Mouse (Mus musculus) CH12.LX (cell line): Measurements from ENCODE around the gene Zfp286. TPM values are rescaled to one million over a fixed set of nuclear protein-coding genes. Genes with fewer than 3 reads are reported as not detected.

Source experiments
- DNase-seq: peaks from one replicate; pipeline ENCODE4 v3.0.0-alpha.2; 2013; ENCODE audit errors: extremely low read depth
- H3K27ac ChIP-seq: 2 replicates; pipeline ENCODE4 v1.5.1; 2012; ENCODE audit warnings: low read depth, mild to moderate bottlenecking, control low read depth, moderate library complexity; ENCODE audit not compliant: insufficient read depth
- H3K27me3 ChIP-seq: replicated peaks from 2 replicates; pipeline ENCODE3; 2012; ENCODE audit warnings: inconsistent platforms
- H3K36me3 ChIP-seq, 2 experiments: replicated peaks in 1 of 2; 2 replicates each; pipeline versions ENCODE3 to v1.6.1; 2012; ENCODE audit warnings: inconsistent platforms in 1 of 2, low read length in 1 of 2, mild to moderate bottlenecking in 1 of 2, mixed read lengths in 1 of 2, moderate library complexity in 1 of 2; ENCODE audit not compliant: control insufficient read depth in 1 of 2, insufficient read depth in 1 of 2
- H3K4me1 ChIP-seq, 2 experiments: 2 replicates each; pipeline ENCODE4 v1.6.1; 2012; ENCODE audit warnings: inconsistent platforms in 1 of 2, moderate library complexity in 1 of 2; ENCODE audit not compliant: insufficient read depth in 2 of 2, control insufficient read depth in 1 of 2
- H3K4me2 ChIP-seq: 2 replicates; pipeline ENCODE4 v1.6.1; 2012; ENCODE audit warnings: low read depth, mild to moderate bottlenecking, control low read depth; ENCODE audit not compliant: poor library complexity, insufficient read depth, severe bottlenecking
- H3K4me3 ChIP-seq, 3 experiments: fragments of 150-350 bp in 1 of 3; sonication (generic) in 1 of 3; replicated peaks in 1 of 3; 2 replicates each; pipeline versions ENCODE3 to v1.5.1; 2011 to 2012; ENCODE audit warnings: low read depth in 2 of 3, low read length in 2 of 3, mild to moderate bottlenecking in 2 of 3, moderate library complexity in 2 of 3, control low read depth in 1 of 3, improper control_type of control experiment in 1 of 3, inconsistent platforms in 1 of 3, mixed read lengths in 1 of 3; ENCODE audit not compliant: poor library complexity in 1 of 3
- H3K79me2 ChIP-seq: replicated peaks from 2 replicates; pipeline ENCODE4 v1.6.1; 2012; ENCODE audit warnings: mild to moderate bottlenecking, moderate library complexity; ENCODE audit not compliant: control insufficient read depth, poor library complexity, insufficient read depth, severe bottlenecking; ENCODE audit errors: extremely low read depth
- H3K9ac ChIP-seq: 2 replicates; pipeline ENCODE4 v1.6.1; 2012; ENCODE audit warnings: low read depth, mild to moderate bottlenecking, control low read depth, moderate library complexity; ENCODE audit not compliant: insufficient read depth
- H3K9me3 ChIP-seq: replicated peaks from 2 replicates; pipeline ENCODE3; 2012; ENCODE audit warnings: low read length, inconsistent platforms, mixed read lengths
- BHLHE40 ChIP-seq: IDR thresholded peaks from 2 replicates; pipeline ENCODE4 v1.6.1; 2011; ENCODE audit warnings: mild to moderate bottlenecking, low read depth, low read length, improper control_type of control experiment
- CTCF ChIP-seq, 2 experiments: IDR thresholded peaks in 1 of 2; conservative IDR thresholded peaks in 1 of 2; 2 replicates each; pipeline ENCODE4 v1.5.1; 2011 to 2012; ENCODE audit warnings: low read depth in 2 of 2, low read length in 2 of 2, improper control_type of control experiment in 1 of 2, inconsistent platforms in 1 of 2, mild to moderate bottlenecking in 1 of 2, moderate library complexity in 1 of 2
- GABPA ChIP-seq: IDR thresholded peaks from 2 replicates; pipeline ENCODE4 v1.6.1; 2012; ENCODE audit warnings: low read depth, low read length, improper control_type of control experiment, inconsistent platforms; ENCODE audit not compliant: insufficient replicate concordance
- HCFC1 ChIP-seq: IDR thresholded peaks from 2 replicates; pipeline ENCODE4 v1.6.1; 2012; ENCODE audit warnings: low read depth, mild to moderate bottlenecking, inconsistent platforms, low read length, improper control_type of control experiment
- KAT2A ChIP-seq: IDR thresholded peaks from 2 replicates; pipeline ENCODE4 v1.6.1; 2012; ENCODE audit warnings: low read length, improper control_type of control experiment, inconsistent platforms; ENCODE audit not compliant: insufficient replicate concordance
- MAX ChIP-seq: IDR thresholded peaks from 2 replicates; pipeline ENCODE4 v1.6.1; 2011; ENCODE audit warnings: low read length, improper control_type of control experiment
- MAZ ChIP-seq: IDR thresholded peaks from 2 replicates; pipeline ENCODE4 v1.6.1; 2012; ENCODE audit warnings: low read depth, mild to moderate bottlenecking, inconsistent platforms, low read length, improper control_type of control experiment, moderate library complexity
- MYC ChIP-seq: IDR thresholded peaks from 2 replicates; pipeline ENCODE4 v1.6.1; 2011; ENCODE audit warnings: low read depth, mild to moderate bottlenecking, improper control_type of control experiment, low read length
- NELFE ChIP-seq: IDR thresholded peaks from 2 replicates; pipeline ENCODE4 v1.6.1; 2011; ENCODE audit warnings: low read depth, low read length, improper control_type of control experiment
- PAX5 ChIP-seq: IDR thresholded peaks from 2 replicates; pipeline ENCODE4 v1.6.1; 2012; ENCODE audit warnings: low read length, inconsistent platforms, mixed read lengths
- RCOR1 ChIP-seq: conservative IDR thresholded peaks from 2 replicates; pipeline ENCODE4 v1.6.1; 2012; ENCODE audit warnings: low read depth, mild to moderate bottlenecking, inconsistent platforms, low read length, improper control_type of control experiment
- SIN3A ChIP-seq: IDR thresholded peaks from 2 replicates; pipeline ENCODE4 v1.6.1; 2012; ENCODE audit warnings: low read length, improper control_type of control experiment, inconsistent platforms
- SMC3 ChIP-seq: IDR thresholded peaks from 2 replicates; pipeline ENCODE4 v1.6.1; 2011; ENCODE audit warnings: low read depth, low read length, improper control_type of control experiment
- TCF12 ChIP-seq: IDR thresholded peaks from 2 replicates; pipeline ENCODE4 v1.6.1; 2014; ENCODE audit warnings: low read depth, mild to moderate bottlenecking, inconsistent platforms, low read length, improper control_type of control experiment
- USF2 ChIP-seq: conservative IDR thresholded peaks from 2 replicates; pipeline ENCODE4 v1.6.1; 2011; ENCODE audit warnings: low read depth, low read length, improper control_type of control experiment
- ZC3H11A ChIP-seq: IDR thresholded peaks from 2 replicates; pipeline ENCODE4 v1.6.1; 2012; ENCODE audit warnings: low read depth, mild to moderate bottlenecking, inconsistent platforms, low read length, improper control_type of control experiment
- ZKSCAN1 ChIP-seq: IDR thresholded peaks from 2 replicates; pipeline ENCODE4 v1.6.1; 2012; ENCODE audit warnings: low read depth, inconsistent platforms, low read length, improper control_type of control experiment, borderline replicate concordance
- dilution Hi-C: fragments of 300-500 bp; cut with MboI; formaldehyde crosslinking; loops from 2 replicates; pipeline ENCODE4 v1.14.3; 2020; ENCODE audit warnings: low sequenced_read_pairs; ENCODE audit not compliant: extremely low pct_unique_long_range_greater_than_20kb, extremely low pct_ligation_motif_present
- in situ Hi-C: fragments of 300-500 bp; cut with MboI; formaldehyde crosslinking; loops from 3 replicates; pipeline ENCODE4 v1.14.3; 2019; ENCODE audit warnings: low sequenced_read_pairs, low pct_ligation_motif_present, low pct_unique_long_range_greater_than_20kb, mixed read lengths
- polyA plus RNA-seq: library from polyadenylated mRNA; unstranded; fragments of >175 nt; gene quantifications from 2 replicates; pipeline ENCODE4 v1.2.1, GENCODE M21; 2012; ENCODE audit warnings: low read depth; ENCODE audit not compliant: insufficient read length
- total RNA-seq, 2 experiments: library from RNA; depleted of rRNA; stranded (reverse); fragments of 300-350 nt in 1 of 2; fragments of >200 nt in 1 of 2; gene quantifications; 2 replicates each; pipeline ENCODE4 v1.2.3; 2012 to 2014

The Zfp286 gene
- total RNA-seq (2012; rRNA removed): not detected in 2 replicates
- not detected in 2 replicates for total RNA-seq (2014; rRNA removed)
- polyA plus RNA-seq: not detected in 2 replicates

DNA sequence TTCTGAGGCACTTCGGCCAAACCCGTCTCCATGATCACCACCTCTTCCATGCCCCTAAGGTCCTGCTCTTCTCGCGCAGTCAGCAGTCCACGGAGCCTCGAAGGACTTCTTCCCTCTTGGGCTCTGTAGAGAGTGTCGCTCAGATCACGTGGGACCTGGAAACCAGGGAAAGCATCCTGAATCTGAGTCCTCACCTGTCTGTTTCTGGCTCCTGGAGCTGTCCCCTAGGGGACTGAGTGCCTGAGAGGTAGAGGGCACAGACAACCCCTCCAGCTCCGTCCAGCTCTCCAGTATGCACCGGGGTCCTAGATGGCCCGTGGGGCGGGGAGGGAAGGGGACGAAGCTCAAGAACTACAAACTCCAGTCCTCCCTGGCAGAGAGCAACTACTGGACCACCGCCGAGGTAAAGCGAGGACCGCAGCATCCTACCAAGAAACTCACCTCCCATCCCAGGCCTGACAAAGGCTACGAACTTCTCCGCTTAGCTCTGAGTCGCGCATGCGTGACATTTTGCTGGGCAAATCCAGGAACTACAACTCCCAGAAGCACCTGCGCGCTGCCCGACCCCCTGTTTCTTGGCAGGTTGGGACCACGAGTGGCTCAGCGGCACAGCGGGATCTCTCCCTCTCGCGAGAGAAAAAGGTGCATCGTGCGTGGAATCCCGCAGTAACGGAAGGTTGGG lies at the start of gene Zfp286:
Gene Zfp286, minus strand, starts transcription at position 528 of the 682 bp plus-strand sequence.
- Histone ChIP-seq H3K9ac (no peak within 1 kb of the TSS), H3K27me3 (no peaks in the 10 kb centered on the region)
- TF ChIP-seq GABPA: no peak
- no peak for TF ChIP-seq KAT2A
- TF ChIP-seq CTCF (conservative IDR thresholded peaks at IDR 0.05 in 1 of 2, IDR thresholded peaks at IDR 0.05 in 1 of 2; ENCODE audit: low read depth in 2 of 2, low read length in 2 of 2): no peak
- TF ChIP-seq USF2: no peak
- TF ChIP-seq ZKSCAN1: no peak
- TF ChIP-seq MAX: no peak
- no peak for TF ChIP-seq SMC3
- no peak for TF ChIP-seq RCOR1

DNA sequence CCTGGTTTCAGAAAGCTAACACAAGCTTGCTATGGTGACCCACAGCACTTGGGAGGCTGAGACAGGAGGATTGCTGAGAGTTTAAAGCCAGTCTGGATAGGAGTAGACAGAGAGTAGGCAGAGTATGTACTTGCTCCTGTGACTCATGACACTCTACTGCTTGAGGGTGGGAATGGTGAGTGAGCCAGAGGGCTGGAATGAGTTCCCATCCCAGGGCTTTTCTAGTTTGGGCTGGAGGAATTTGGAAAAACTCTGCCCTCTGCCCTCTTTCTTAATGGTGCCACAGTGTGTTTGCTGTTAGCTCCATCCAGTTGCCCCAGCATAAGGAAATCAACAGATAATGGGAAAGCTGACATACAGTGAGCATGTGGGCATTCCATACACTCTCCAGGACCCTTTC lies 42.6 kb upstream of the Zfp286 start:
- Histone ChIP-seq H3K36me3 (no peaks in the 10 kb centered on the region), H3K9me3 (no peaks in the 10 kb centered on the region), H3K4me2 (no peak overlapping the region), H3K27me3 (peaks cover 4% of the 10 kb centered on the region), H3K4me3 (no peak overlapping the region), H3K27ac (no peak overlapping the region), H3K4me1 (no peaks in the 10 kb centered on the region; a peak in 1 of 4 replicates), H3K9ac (no peak overlapping the region), H3K79me2 (no peaks in the 10 kb centered on the region)
- DNase-seq: no peak
- TF ChIP-seq NELFE (no peak), HCFC1 (no peak), PAX5 (no peak), SIN3A (no peak), MAZ (no peak), USF2 (no peak), TCF12 (no peak), BHLHE40 (no peak), KAT2A (no peak), ZC3H11A (no peak), MYC (no peak), RCOR1 (no peak)
- in situ Hi-C loops (no loop called here), dilution Hi-C loops (no loop called here)

More for the DNA sequence above, at the start of gene Zfp286:
- Histone ChIP-seq H3K27ac (no peak within 1 kb of the TSS), H3K4me1 (no peaks in the 10 kb centered on the region), H3K9me3 (no peaks in the 10 kb centered on the region), H3K36me3 (no peaks in the 10 kb centered on the region), H3K79me2 (no peaks in the 10 kb centered on the region), H3K4me2 (no peak within 1 kb of the TSS), H3K4me3 (no peak within 1 kb of the TSS)
- DNase-seq: no peak
- dilution Hi-C loops (no loop called here), in situ Hi-C loops (no loop called here)
